Mouse (Mus musculus): ENCODE measurements around the gene Dennd5a.

DNA sequence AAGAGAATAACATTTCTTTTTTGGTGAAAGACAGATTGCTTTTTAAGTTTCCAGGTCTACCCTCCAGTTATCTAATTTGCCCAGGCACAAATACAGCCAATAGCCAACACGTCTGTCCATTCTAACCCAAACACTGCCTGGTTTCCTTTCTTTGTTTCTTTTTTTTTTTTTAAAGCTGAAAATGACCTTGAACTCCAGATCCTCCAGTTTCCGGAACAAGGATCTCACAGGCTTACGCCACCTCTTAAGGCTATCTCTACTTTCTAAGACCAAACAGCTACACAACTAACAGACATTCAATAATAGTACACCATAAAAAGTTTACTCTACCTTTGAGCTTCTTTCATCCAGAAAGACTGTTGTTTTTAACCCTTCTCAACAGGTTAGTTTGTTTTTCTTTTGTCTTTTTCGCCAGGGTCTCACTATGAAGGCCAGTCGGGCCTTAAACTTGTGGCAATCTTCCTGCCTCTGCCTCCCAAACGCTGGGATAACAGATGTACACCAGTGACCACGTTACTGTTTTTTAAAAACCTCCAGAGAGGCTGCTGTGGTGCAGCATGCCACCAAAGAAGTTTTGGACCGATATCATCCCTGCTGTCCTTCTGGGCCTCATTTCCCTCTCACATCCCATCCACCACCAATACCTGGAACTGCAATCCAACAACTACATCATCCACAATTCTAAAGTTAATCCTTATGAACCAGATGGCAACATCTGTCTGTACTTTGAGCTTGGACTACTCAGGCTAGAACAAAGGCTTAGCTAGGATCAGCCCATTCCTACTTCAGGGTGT is 2.1 kb downstream of the Dennd5a start:
- TF ChIP-seq EP300 (IDR thresholded peaks at IDR 0.05; ENCODE audit: insufficient read depth, low read depth, low read length) (no peak), CTCF (IDR thresholded peaks at IDR 0.05) (no peak), POLR2A (IDR thresholded peaks at IDR 0.05; ENCODE audit: insufficient read depth, low read depth, low read length) (no peak)
